Mouse (Mus musculus): ENCODE measurements at regions not wholly inside any gene's neighbourhood (a gene's known extent, or its start where the extent isn't known, plus 50 kb on each side); places are given as distances from the start of the nearest gene placed in this dataset.

- 78% methylated on average over 7 of the region's 7 CpGs for WGBS
- H3K27me3 ChIP-seq (ENCODE audit: low read depth, poor library complexity, severe bottlenecking): peaks cover 5% of the 10 kb centered on the region; the same call in 1 of the 2 replicates
Observed at GRCm38 (mm10) chr2:167844556-167844955, 87.3 kb upstream of the Ptpn1 start.

GRCm38 (mm10) chr2:167843921-167844320 lies 87.9 kb upstream of the Ptpn1 start:
- 71% methylated on average over 5 of the region's 5 CpGs for WGBS
- Histone ChIP-seq H3K4me3 (no peak overlapping the region), H3K36me3 (no peaks in the 10 kb centered on the region), H3K27ac (replicated peaks) (no peak overlapping the region), H3K4me1 (peaks cover 17% of the 10 kb centered on the region), H3K9me3 (replicated peaks) (no peaks in the 10 kb centered on the region), H3K27me3 (ENCODE audit: low read depth, poor library complexity, severe bottlenecking) (peaks cover 5% of the 10 kb centered on the region; the same call in 1 of the 2 replicates)
- DNase-seq (ENCODE audit: low spot score): no peak

More at GRCm38 (mm10) chr2:167844556-167844955, 87.3 kb upstream of the Ptpn1 start:
- Histone ChIP-seq H3K27ac (replicated peaks) (no peak overlapping the region), H3K36me3 (no peaks in the 10 kb centered on the region), H3K4me1 (peaks cover 17% of the 10 kb centered on the region), H3K4me3 (no peak overlapping the region), H3K9me3 (replicated peaks) (no peaks in the 10 kb centered on the region)
- no peak for DNase-seq (ENCODE audit: low spot score)

- DNase-seq (ENCODE audit: low spot score): no peak
- H3K27me3 ChIP-seq (ENCODE audit: low read depth, poor library complexity, severe bottlenecking): peaks cover 5% of the 10 kb centered on the region; the same call in 1 of the 2 replicates
- no peaks in the 10 kb centered on the region for H3K9me3 ChIP-seq (replicated peaks)
- WGBS: 81% methylated on average over 2 of the region's 2 CpGs
- H3K36me3 ChIP-seq: no peaks in the 10 kb centered on the region
- H3K27ac ChIP-seq (replicated peaks): no peak overlapping the region
- no peak overlapping the region for H3K4me3 ChIP-seq
- H3K4me1 ChIP-seq: peaks cover 17% of the 10 kb centered on the region
Observed at GRCm38 (mm10) chr2:167842993-167843392, 88.9 kb upstream of the Ptpn1 start.

- Histone ChIP-seq H3K4me3 (no peak overlapping the region), H3K4me1 (peaks cover 20% of the 10 kb centered on the region), H3K9me3 (replicated peaks) (no peaks in the 10 kb centered on the region), H3K27ac (replicated peaks) (no peak overlapping the region), H3K27me3 (ENCODE audit: low read depth, poor library complexity, severe bottlenecking) (peaks cover 5% of the 10 kb centered on the region; the same call in 1 of the 2 replicates), H3K36me3 (no peaks in the 10 kb centered on the region)
- WGBS: 72% methylated on average over 1 of the region's 1 CpGs
- no peak for DNase-seq (ENCODE audit: low spot score)
Observed at GRCm38 (mm10) chr2:167842473-167842872, 89.4 kb upstream of the Ptpn1 start.

GRCm38 (mm10) chr2:167841339-167842240 lies 90.3 kb upstream of the Ptpn1 start:
- Histone ChIP-seq H3K4me3 (no peak overlapping the region), H3K9me3 (replicated peaks) (no peaks in the 10 kb centered on the region), H3K27me3 (ENCODE audit: low read depth, poor library complexity, severe bottlenecking) (peaks cover 5% of the 10 kb centered on the region; the same call in 1 of the 2 replicates), H3K4me1 (peaks cover 21% of the 10 kb centered on the region), H3K36me3 (no peaks in the 10 kb centered on the region), H3K27ac (replicated peaks) (no peak overlapping the region)
- 37% methylated on average over 22 of the region's 22 CpGs for WGBS
- DNase-seq (ENCODE audit: low spot score): no peak

GRCm38 (mm10) chr2:167840344-167840743 lies 91.5 kb upstream of the Ptpn1 start:
- WGBS: 89% methylated on average over 9 of the region's 9 CpGs
- Histone ChIP-seq H3K4me1 (peaks cover 21% of the 10 kb centered on the region), H3K9me3 (replicated peaks) (no peaks in the 10 kb centered on the region), H3K27me3 (ENCODE audit: low read depth, poor library complexity, severe bottlenecking) (peaks cover 5% of the 10 kb centered on the region; the same call in 1 of the 2 replicates), H3K36me3 (no peaks in the 10 kb centered on the region), H3K27ac (replicated peaks) (no peak overlapping the region), H3K4me3 (no peak overlapping the region)
- DNase-seq (ENCODE audit: low spot score): no peak

- peaks cover 21% of the 10 kb centered on the region for H3K4me1 ChIP-seq
- H3K27me3 ChIP-seq (ENCODE audit: low read depth, poor library complexity, severe bottlenecking): peaks cover 5% of the 10 kb centered on the region; the same call in 1 of the 2 replicates
- no peak for DNase-seq (ENCODE audit: low spot score)
- no peaks in the 10 kb centered on the region for H3K36me3 ChIP-seq
- no peak overlapping the region for H3K4me3 ChIP-seq
- H3K27ac ChIP-seq (replicated peaks): no peak overlapping the region
- H3K9me3 ChIP-seq (replicated peaks): no peaks in the 10 kb centered on the region
- 77% methylated on average over 13 of the region's 13 CpGs for WGBS
Observed at GRCm38 (mm10) chr2:167839324-167839981, 92.4 kb upstream of the Ptpn1 start.

GRCm38 (mm10) chr2:167837596-167837995 lies 94.3 kb upstream of the Ptpn1 start:
- 68% methylated on average over 4 of the region's 4 CpGs for WGBS
- DNase-seq (ENCODE audit: low spot score): no peak
- peaks cover 5% of the 10 kb centered on the region for H3K27me3 ChIP-seq (ENCODE audit: low read depth, poor library complexity, severe bottlenecking)
- H3K4me3 ChIP-seq: no peak overlapping the region
- peaks cover 26% of the 10 kb centered on the region for H3K4me1 ChIP-seq
- H3K9me3 ChIP-seq (replicated peaks): no peaks in the 10 kb centered on the region
- no peak overlapping the region for H3K27ac ChIP-seq (replicated peaks)
- H3K36me3 ChIP-seq: no peaks in the 10 kb centered on the region

GRCm38 (mm10) chr2:167836611-167837010 lies 95.2 kb upstream of the Ptpn1 start:
- no peak overlapping the region for H3K4me3 ChIP-seq
- no peaks in the 10 kb centered on the region for H3K36me3 ChIP-seq
- H3K27me3 ChIP-seq (ENCODE audit: low read depth, poor library complexity, severe bottlenecking): no peaks in the 10 kb centered on the region; the same call in 1 of the 2 replicates
- H3K4me1 ChIP-seq: peaks cover 16% of the 10 kb centered on the region
- no peak overlapping the region for H3K27ac ChIP-seq (replicated peaks)
- no peak for DNase-seq (ENCODE audit: low spot score)
- no peaks in the 10 kb centered on the region for H3K9me3 ChIP-seq (replicated peaks)
- 46% methylated on average over 7 of the region's 7 CpGs for WGBS

- H3K36me3 ChIP-seq: no peaks in the 10 kb centered on the region
- no peak overlapping the region; the same call in 1 of the 2 replicates for H3K27ac ChIP-seq (replicated peaks)
- no peak overlapping the region for H3K4me3 ChIP-seq
- H3K4me1 ChIP-seq: peaks cover 13% of the 10 kb centered on the region
- no peaks in the 10 kb centered on the region; the same call in 1 of the 2 replicates for H3K27me3 ChIP-seq (ENCODE audit: low read depth, poor library complexity, severe bottlenecking)
- 87% methylated on average over 8 of the region's 8 CpGs for WGBS
- no peaks in the 10 kb centered on the region for H3K9me3 ChIP-seq (replicated peaks)
- DNase-seq (ENCODE audit: low spot score): no peak
Observed at GRCm38 (mm10) chr2:167834605-167835004, 97.3 kb upstream of the Ptpn1 start.

GRCm38 (mm10) chr2:167833290-167833953 lies 98.4 kb upstream of the Ptpn1 start:
- 74% methylated on average over 20 of the region's 20 CpGs for WGBS
- Histone ChIP-seq H3K27me3 (ENCODE audit: low read depth, poor library complexity, severe bottlenecking) (no peaks in the 10 kb centered on the region; the same call in 1 of the 2 replicates), H3K9me3 (replicated peaks) (no peaks in the 10 kb centered on the region), H3K4me1 (peaks cover 13% of the 10 kb centered on the region), H3K27ac (replicated peaks) (peak overlapping the region; percentile 9; the same call in 1 of the 2 replicates), H3K36me3 (no peaks in the 10 kb centered on the region), H3K4me3 (no peak overlapping the region)
- DNase-seq (ENCODE audit: low spot score): no peak

Data from midbrain, embryonic 10.5 days (tissue).